Mouse (Mus musculus) neural tube, embryonic 12.5 days (tissue): ENCODE measurements at regions not wholly inside any gene's neighbourhood (a gene's known extent, or its start where the extent isn't known, plus 50 kb on each side); places are given as distances from the start of the nearest gene placed in this dataset.

Experiments used
- ATAC-seq: fragments of 200-750 bp; cut with Nextera tagmentation; 2 replicates; pipeline ENCODE4 v1.8.0; 2017; ENCODE audit warnings: low read depth, mild to moderate bottlenecking, moderate TSS enrichment, moderate library complexity; ENCODE audit not compliant: low FRiP score
- H3K27ac ChIP-seq: fragments of 300-500 bp; sonication (generic); 2 replicates; pipeline ENCODE4 v1.5.1; 2016
- H3K27me3 ChIP-seq: fragments of 300-500 bp; sonication (generic); replicated peaks from 2 replicates; pipeline ENCODE4 v1.6.1; 2016; ENCODE audit warnings: mild to moderate bottlenecking
- H3K36me3 ChIP-seq: fragments of 300-500 bp; sonication (generic); 2 replicates; pipeline ENCODE4 v1.6.1; 2016; ENCODE audit warnings: mild to moderate bottlenecking
- H3K4me1 ChIP-seq: fragments of 300-500 bp; sonication (generic); 2 replicates; pipeline ENCODE4 v1.6.1; 2016
- H3K4me2 ChIP-seq: fragments of 300-500 bp; sonication (generic); replicated peaks from 2 replicates; pipeline ENCODE4 v1.6.1; 2016; ENCODE audit warnings: mild to moderate bottlenecking
- H3K4me3 ChIP-seq: fragments of 300-500 bp; sonication (generic); 2 replicates; pipeline ENCODE4 v1.5.1; 2016
- H3K9ac ChIP-seq: fragments of 300-500 bp; sonication (generic); 2 replicates; pipeline ENCODE4 v1.6.1; 2016; ENCODE audit warnings: mild to moderate bottlenecking
- H3K9me3 ChIP-seq: fragments of 300-500 bp; sonication (generic); 2 replicates; pipeline ENCODE4 v1.6.1; 2016; ENCODE audit warnings: mild to moderate bottlenecking
- WGBS: fragments of 180-500 bp; shearing (Covaris S2); methylation state at CpG from one replicate; pipeline ENCODE4 v1.1.7; 2016; 5-methylcytosine and 5-hydroxymethylcytosine counted together

GRCm38 (mm10) chr1:153962161-153962720 is 62.2 kb upstream of the Teddm2 start:
- no peak overlapping the region for H3K27ac ChIP-seq
- no peak overlapping the region for H3K9ac ChIP-seq
- no peaks in the 10 kb centered on the region for H3K9me3 ChIP-seq
- H3K27me3 ChIP-seq: no peaks in the 10 kb centered on the region
- H3K4me3 ChIP-seq: no peak overlapping the region
- WGBS: 60% methylated on average over 8 of the region's 8 CpGs
- no peaks in the 10 kb centered on the region for H3K4me1 ChIP-seq
- H3K36me3 ChIP-seq: no peaks in the 10 kb centered on the region
- H3K4me2 ChIP-seq: no peak overlapping the region
- no peak for ATAC-seq

- no peak overlapping the region for H3K9ac ChIP-seq
- no peak overlapping the region for H3K4me2 ChIP-seq
- WGBS: 64% methylated on average over 9 of the region's 9 CpGs
- no peaks in the 10 kb centered on the region for H3K36me3 ChIP-seq
- H3K4me3 ChIP-seq: no peak overlapping the region
- ATAC-seq: no peak
- H3K27ac ChIP-seq: no peak overlapping the region
- H3K9me3 ChIP-seq: no peaks in the 10 kb centered on the region
- no peaks in the 10 kb centered on the region for H3K27me3 ChIP-seq
- H3K4me1 ChIP-seq: no peaks in the 10 kb centered on the region
Measured at GRCm38 (mm10) chr1:153963744-153964342, 63.8 kb upstream of the Teddm2 start.

GRCm38 (mm10) chr1:153969401-153969800 is 69.4 kb upstream of the Teddm2 start:
- H3K4me1 ChIP-seq: no peaks in the 10 kb centered on the region
- WGBS: 92% methylated on average over 4 of the region's 4 CpGs
- no peaks in the 10 kb centered on the region for H3K9me3 ChIP-seq
- no peak overlapping the region for H3K4me3 ChIP-seq
- no peaks in the 10 kb centered on the region for H3K27me3 ChIP-seq
- ATAC-seq: no peak
- no peak overlapping the region for H3K4me2 ChIP-seq
- H3K27ac ChIP-seq: no peak overlapping the region
- H3K36me3 ChIP-seq: no peaks in the 10 kb centered on the region
- H3K9ac ChIP-seq: no peak overlapping the region

GRCm38 (mm10) chr1:153974300-153974699 is 74.3 kb upstream of the Teddm2 start:
- Histone ChIP-seq H3K27ac (no peak overlapping the region), H3K9me3 (no peaks in the 10 kb centered on the region), H3K27me3 (no peaks in the 10 kb centered on the region), H3K4me3 (no peak overlapping the region), H3K36me3 (no peaks in the 10 kb centered on the region), H3K9ac (no peak overlapping the region), H3K4me2 (no peak overlapping the region), H3K4me1 (peaks cover 8% of the 10 kb centered on the region; the same call in 1 of the 2 replicates)
- 79% methylated on average over 1 of the region's 1 CpGs for WGBS
- no peak for ATAC-seq

- H3K4me2 ChIP-seq: no peak overlapping the region
- no peaks in the 10 kb centered on the region for H3K9me3 ChIP-seq
- H3K36me3 ChIP-seq: no peaks in the 10 kb centered on the region
- H3K27ac ChIP-seq: no peak overlapping the region
- no peak overlapping the region for H3K9ac ChIP-seq
- H3K4me1 ChIP-seq: peaks cover 12% of the 10 kb centered on the region; the same call in 1 of the 2 replicates
- no peak overlapping the region for H3K4me3 ChIP-seq
- WGBS: 14% methylated on average over 5 of the region's 5 CpGs
- peak; percentile 85 for ATAC-seq
- H3K27me3 ChIP-seq: no peaks in the 10 kb centered on the region
Measured at GRCm38 (mm10) chr1:153977963-153978726, 78.1 kb upstream of the Teddm2 start.

- ATAC-seq: no peak
- Histone ChIP-seq H3K27ac (no peak overlapping the region), H3K4me1 (peaks cover 12% of the 10 kb centered on the region; the same call in 1 of the 2 replicates), H3K4me3 (no peak overlapping the region), H3K4me2 (no peak overlapping the region), H3K9ac (no peak overlapping the region), H3K27me3 (no peaks in the 10 kb centered on the region), H3K9me3 (no peaks in the 10 kb centered on the region), H3K36me3 (no peaks in the 10 kb centered on the region)
- 78% methylated on average over 6 of the region's 6 CpGs for WGBS
Measured at GRCm38 (mm10) chr1:153980886-153981285, 80.9 kb upstream of the Teddm2 start.

GRCm38 (mm10) chr1:153985595-153985994 is 85.6 kb upstream of the Teddm2 start:
- Histone ChIP-seq H3K36me3 (no peaks in the 10 kb centered on the region), H3K4me1 (0 out of 2 replicates have a peak, but pooled peaks cover 4% of the 10 kb centered on the region), H3K27ac (no peak overlapping the region), H3K27me3 (no peaks in the 10 kb centered on the region), H3K4me3 (no peak overlapping the region), H3K4me2 (no peak overlapping the region), H3K9ac (no peak overlapping the region), H3K9me3 (no peaks in the 10 kb centered on the region)
- 90% methylated on average over 5 of the region's 5 CpGs for WGBS
- no peak for ATAC-seq

- Histone ChIP-seq H3K9ac (no peak overlapping the region), H3K27ac (no peak overlapping the region), H3K4me1 (no peaks in the 10 kb centered on the region), H3K36me3 (no peaks in the 10 kb centered on the region), H3K27me3 (no peaks in the 10 kb centered on the region), H3K9me3 (no peaks in the 10 kb centered on the region), H3K4me3 (no peak overlapping the region), H3K4me2 (no peak overlapping the region)
- ATAC-seq: no peak
- WGBS: 81% methylated on average over 6 of the region's 6 CpGs
Measured at GRCm38 (mm10) chr1:153986632-153987031, 86.6 kb upstream of the Teddm2 start.

GRCm38 (mm10) chr1:153988297-153988696 is 88.3 kb upstream of the Teddm2 start:
- 77% methylated on average over 2 of the region's 2 CpGs for WGBS
- no peaks in the 10 kb centered on the region for H3K4me1 ChIP-seq
- no peak overlapping the region for H3K27ac ChIP-seq
- H3K36me3 ChIP-seq: no peaks in the 10 kb centered on the region
- no peaks in the 10 kb centered on the region for H3K27me3 ChIP-seq
- ATAC-seq: no peak
- no peak overlapping the region for H3K4me3 ChIP-seq
- H3K9ac ChIP-seq: no peak overlapping the region
- H3K9me3 ChIP-seq: no peaks in the 10 kb centered on the region
- no peak overlapping the region for H3K4me2 ChIP-seq

- Histone ChIP-seq H3K9me3 (0 out of 2 replicates have a peak, but pooled peaks cover 3% of the 10 kb centered on the region), H3K4me1 (no peaks in the 10 kb centered on the region), H3K27me3 (no peaks in the 10 kb centered on the region), H3K36me3 (no peaks in the 10 kb centered on the region), H3K4me2 (no peak overlapping the region), H3K9ac (no peak overlapping the region), H3K4me3 (no peak overlapping the region), H3K27ac (no peak overlapping the region)
- ATAC-seq: no peak
- WGBS: 88% methylated on average over 11 of the region's 11 CpGs
Measured at GRCm38 (mm10) chr1:153990651-153991435, 90.8 kb upstream of the Teddm2 start.

- Histone ChIP-seq H3K9me3 (0 out of 2 replicates have a peak, but pooled peaks cover 3% of the 10 kb centered on the region), H3K27ac (no peak overlapping the region), H3K4me2 (no peak overlapping the region), H3K27me3 (no peaks in the 10 kb centered on the region), H3K4me1 (peaks cover 6% of the 10 kb centered on the region; the same call in 1 of the 2 replicates), H3K9ac (no peak overlapping the region), H3K36me3 (no peaks in the 10 kb centered on the region), H3K4me3 (no peak overlapping the region)
- WGBS: 72% methylated on average over 3 of the region's 3 CpGs
- ATAC-seq: no peak
Measured at GRCm38 (mm10) chr1:153992466-153992865, 92.4 kb upstream of the Teddm2 start.

GRCm38 (mm10) chr1:153994871-153995270 is 94.8 kb upstream of the Teddm2 start:
- 94% methylated on average over 4 of the region's 4 CpGs for WGBS
- no peak for ATAC-seq
- no peak overlapping the region for H3K4me2 ChIP-seq
- no peaks in the 10 kb centered on the region for H3K27me3 ChIP-seq
- no peak overlapping the region for H3K27ac ChIP-seq
- peaks cover 11% of the 10 kb centered on the region; the same call in 1 of the 2 replicates for H3K4me1 ChIP-seq
- no peak overlapping the region for H3K9ac ChIP-seq
- 0 out of 2 replicates have a peak, but pooled peaks cover 3% of the 10 kb centered on the region for H3K9me3 ChIP-seq
- H3K36me3 ChIP-seq: no peaks in the 10 kb centered on the region
- H3K4me3 ChIP-seq: no peak overlapping the region
